Mouse (Mus musculus) liver, embryonic 15.5 days (tissue): ENCODE results near the gene Git2. TPM values are rescaled to one million over a fixed set of nuclear protein-coding genes. Genes with fewer than 3 reads are reported as not detected.

Experiments
- ATAC-seq: fragments of 200-750 bp; cut with Nextera tagmentation; 2 replicates; pipeline ENCODE4 v1.8.0; 2017; ENCODE audit warnings: moderate number of reproducible peaks, mild to moderate bottlenecking, moderate library complexity; ENCODE audit not compliant: insufficient read depth
- H3K27ac ChIP-seq: fragments of 300-500 bp; sonication (generic); replicated peaks from 2 replicates; pipeline ENCODE4 v1.5.1; 2015; ENCODE audit warnings: mild to moderate bottlenecking, inconsistent platforms
- H3K27me3 ChIP-seq: fragments of 300-500 bp; sonication (generic); 2 replicates; pipeline ENCODE4 v1.6.1; 2015; ENCODE audit warnings: mild to moderate bottlenecking, inconsistent platforms
- H3K36me3 ChIP-seq: fragments of 300-500 bp; sonication (generic); replicated peaks from 2 replicates; pipeline ENCODE4 v1.6.1; 2015; ENCODE audit warnings: moderate library complexity, mild to moderate bottlenecking, inconsistent platforms
- H3K4me1 ChIP-seq: fragments of 300-500 bp; sonication (generic); replicated peaks from 2 replicates; pipeline ENCODE4 v1.6.1; 2015; ENCODE audit warnings: inconsistent platforms
- H3K4me2 ChIP-seq: fragments of 300-500 bp; sonication (generic); 2 replicates; pipeline ENCODE4 v1.6.1; 2015; ENCODE audit warnings: moderate library complexity, mild to moderate bottlenecking, inconsistent platforms
- H3K4me3 ChIP-seq: fragments of 300-500 bp; sonication (generic); replicated peaks from 2 replicates; pipeline ENCODE4 v1.5.1; 2015; ENCODE audit warnings: mild to moderate bottlenecking, inconsistent platforms
- H3K9ac ChIP-seq: fragments of 300-500 bp; sonication (generic); 2 replicates; pipeline ENCODE4 v1.6.1; 2015; ENCODE audit warnings: moderate library complexity, mild to moderate bottlenecking, inconsistent platforms
- H3K9me3 ChIP-seq: fragments of 300-500 bp; sonication (generic); replicated peaks from 2 replicates; pipeline ENCODE4 v1.6.1; 2016; ENCODE audit warnings: inconsistent platforms
- WGBS: fragments of 180-500 bp; shearing (Covaris S2); methylation state at CpG from one replicate; pipeline ENCODE4 v1.1.7; 2015; ENCODE audit warnings: mixed read lengths; ENCODE audit not compliant: insufficient replicate concordance; 5-methylcytosine and 5-hydroxymethylcytosine counted together
- polyA plus RNA-seq: library from polyadenylated mRNA; unstranded; fragments of >200 nt; fragmentation: Nextera tagmentation; extraction: Ambion mirVana; gene quantifications from 2 replicates; pipeline ENCODE4 v1.2.1, GENCODE M21; 2015

The Git2 gene
- polyA plus RNA-seq, 1 experiment from 2014 or later: 16.5 TPM

GRCm38 (mm10) chr5:114807468-114807867 lies 32.2 kb upstream of the Git2 start:
- Histone ChIP-seq H3K9ac (peak overlapping the region; percentile 36), H3K4me3 (peak overlapping the region; percentile 9; the same call in 1 of the 2 replicates), H3K9me3 (no peaks in the 10 kb centered on the region), H3K36me3 (peaks cover 41% of the 10 kb centered on the region), H3K4me2 (peak overlapping the region; percentile 54), H3K27me3 (no peaks in the 10 kb centered on the region), H3K27ac (peak overlapping the region; percentile 76), H3K4me1 (peaks cover 57% of the 10 kb centered on the region)
- 18% methylated on average over 8 of the region's 8 CpGs for WGBS
- peak; percentile 82 for ATAC-seq

- Histone ChIP-seq H3K9ac (peak overlapping the region; percentile 36), H3K9me3 (no peaks in the 10 kb centered on the region), H3K27ac (peak overlapping the region; percentile 76), H3K4me3 (peak overlapping the region; percentile 9; the same call in 1 of the 2 replicates), H3K4me1 (peaks cover 53% of the 10 kb centered on the region), H3K4me2 (peak overlapping the region; percentile 54), H3K27me3 (no peaks in the 10 kb centered on the region), H3K36me3 (peaks cover 44% of the 10 kb centered on the region)
- ATAC-seq: peak; percentile 68
- 15% methylated on average over 9 of the region's 9 CpGs for WGBS
Measured at GRCm38 (mm10) chr5:114807063-114807462, 31.7 kb upstream of the Git2 start.

GRCm38 (mm10) chr5:114806636-114807035 lies 31.3 kb upstream of the Git2 start:
- peak overlapping the region; percentile 76 for H3K27ac ChIP-seq
- H3K27me3 ChIP-seq: no peaks in the 10 kb centered on the region
- H3K9ac ChIP-seq: peak overlapping the region; percentile 36; the same call in 1 of the 2 replicates
- no peak for ATAC-seq
- 53% methylated on average over 8 of the region's 8 CpGs for WGBS
- H3K36me3 ChIP-seq: peaks cover 49% of the 10 kb centered on the region
- no peak overlapping the region for H3K4me3 ChIP-seq
- H3K9me3 ChIP-seq: no peaks in the 10 kb centered on the region
- H3K4me1 ChIP-seq: peaks cover 55% of the 10 kb centered on the region
- H3K4me2 ChIP-seq: peak overlapping the region; percentile 54

GRCm38 (mm10) chr5:114805436-114806350 lies 30.4 kb upstream of the Git2 start:
- no peak overlapping the region for H3K9ac ChIP-seq
- WGBS: 44% methylated on average over 15 of the region's 15 CpGs
- H3K4me2 ChIP-seq: peak overlapping the region; percentile 54
- H3K36me3 ChIP-seq: peaks cover 57% of the 10 kb centered on the region
- no peak for ATAC-seq
- peaks cover 61% of the 10 kb centered on the region for H3K4me1 ChIP-seq
- H3K4me3 ChIP-seq: no peak overlapping the region
- no peaks in the 10 kb centered on the region for H3K9me3 ChIP-seq
- H3K27me3 ChIP-seq: no peaks in the 10 kb centered on the region
- H3K27ac ChIP-seq: peak overlapping the region; percentile 76

- ATAC-seq: no peak
- H3K9ac ChIP-seq: no peak overlapping the region
- H3K27me3 ChIP-seq: no peaks in the 10 kb centered on the region
- no peak overlapping the region for H3K27ac ChIP-seq
- H3K4me1 ChIP-seq: peaks cover 64% of the 10 kb centered on the region
- H3K36me3 ChIP-seq: peaks cover 63% of the 10 kb centered on the region
- no peaks in the 10 kb centered on the region for H3K9me3 ChIP-seq
- WGBS: 54% methylated on average over 3 of the region's 3 CpGs
- no peak overlapping the region for H3K4me2 ChIP-seq
- no peak overlapping the region for H3K4me3 ChIP-seq
Measured at GRCm38 (mm10) chr5:114804958-114805357, 29.6 kb upstream of the Git2 start.

GRCm38 (mm10) chr5:114804335-114804734 lies 29.0 kb upstream of the Git2 start:
- Histone ChIP-seq H3K27ac (no peak overlapping the region), H3K4me1 (peaks cover 58% of the 10 kb centered on the region), H3K4me3 (no peak overlapping the region), H3K27me3 (no peaks in the 10 kb centered on the region), H3K4me2 (no peak overlapping the region), H3K9ac (no peak overlapping the region), H3K36me3 (peaks cover 69% of the 10 kb centered on the region), H3K9me3 (no peaks in the 10 kb centered on the region)
- no peak for ATAC-seq
- WGBS: 84% methylated on average over 13 of the region's 13 CpGs

- Histone ChIP-seq H3K9me3 (no peaks in the 10 kb centered on the region), H3K36me3 (peaks cover 80% of the 10 kb centered on the region), H3K4me2 (no peak overlapping the region), H3K4me3 (no peak overlapping the region), H3K4me1 (peaks cover 47% of the 10 kb centered on the region), H3K27me3 (no peaks in the 10 kb centered on the region), H3K9ac (no peak overlapping the region), H3K27ac (no peak overlapping the region)
- no peak for ATAC-seq
- 80% methylated on average over 13 of the region's 13 CpGs for WGBS
Measured at GRCm38 (mm10) chr5:114803231-114803630, 27.9 kb upstream of the Git2 start.

GRCm38 (mm10) chr5:114801841-114802240 lies 26.5 kb upstream of the Git2 start:
- ATAC-seq: no peak
- Histone ChIP-seq H3K36me3 (peaks cover 94% of the 10 kb centered on the region), H3K27me3 (no peaks in the 10 kb centered on the region), H3K9ac (no peak overlapping the region), H3K9me3 (no peaks in the 10 kb centered on the region), H3K4me2 (no peak overlapping the region), H3K27ac (no peak overlapping the region), H3K4me1 (peaks cover 38% of the 10 kb centered on the region), H3K4me3 (no peak overlapping the region)
- WGBS: 82% methylated on average over 6 of the region's 6 CpGs

GRCm38 (mm10) chr5:114801049-114801448 lies 25.7 kb upstream of the Git2 start:
- Histone ChIP-seq H3K9ac (no peak overlapping the region), H3K4me1 (peaks cover 36% of the 10 kb centered on the region), H3K9me3 (no peaks in the 10 kb centered on the region), H3K36me3 (peaks cover 96% of the 10 kb centered on the region), H3K27ac (no peak overlapping the region), H3K27me3 (no peaks in the 10 kb centered on the region), H3K4me2 (no peak overlapping the region), H3K4me3 (no peak overlapping the region)
- ATAC-seq: peak; percentile 60; the same call in 1 of the 2 replicates
- WGBS: 15% methylated on average over 8 of the region's 8 CpGs

- no peak overlapping the region for H3K27ac ChIP-seq
- no peak for ATAC-seq
- no peak overlapping the region for H3K9ac ChIP-seq
- no peak overlapping the region for H3K4me2 ChIP-seq
- H3K27me3 ChIP-seq: no peaks in the 10 kb centered on the region
- H3K9me3 ChIP-seq: no peaks in the 10 kb centered on the region
- 66% methylated on average over 11 of the region's 11 CpGs for WGBS
- H3K36me3 ChIP-seq: peaks cover 96% of the 10 kb centered on the region
- no peak overlapping the region for H3K4me3 ChIP-seq
- H3K4me1 ChIP-seq: peaks cover 39% of the 10 kb centered on the region
Measured at GRCm38 (mm10) chr5:114799848-114800247, 24.5 kb upstream of the Git2 start.

GRCm38 (mm10) chr5:114797253-114797652 lies 21.9 kb upstream of the Git2 start:
- 87% methylated on average over 8 of the region's 8 CpGs for WGBS
- no peak overlapping the region for H3K27ac ChIP-seq
- no peak overlapping the region for H3K9ac ChIP-seq
- H3K27me3 ChIP-seq: no peaks in the 10 kb centered on the region
- H3K4me3 ChIP-seq: no peak overlapping the region
- ATAC-seq: no peak
- H3K4me2 ChIP-seq: no peak overlapping the region
- peaks cover 96% of the 10 kb centered on the region for H3K36me3 ChIP-seq
- no peaks in the 10 kb centered on the region for H3K9me3 ChIP-seq
- H3K4me1 ChIP-seq: peaks cover 43% of the 10 kb centered on the region
